Mouse (Mus musculus): ENCODE data around the gene Amdhd2. TPM values are rescaled to one million over a fixed set of nuclear protein-coding genes. Genes with fewer than 3 reads are reported as not detected.

Gene Amdhd2
- polyA plus RNA-seq, 1 experiment from 2014 or later = 29.7 TPM

DNA sequence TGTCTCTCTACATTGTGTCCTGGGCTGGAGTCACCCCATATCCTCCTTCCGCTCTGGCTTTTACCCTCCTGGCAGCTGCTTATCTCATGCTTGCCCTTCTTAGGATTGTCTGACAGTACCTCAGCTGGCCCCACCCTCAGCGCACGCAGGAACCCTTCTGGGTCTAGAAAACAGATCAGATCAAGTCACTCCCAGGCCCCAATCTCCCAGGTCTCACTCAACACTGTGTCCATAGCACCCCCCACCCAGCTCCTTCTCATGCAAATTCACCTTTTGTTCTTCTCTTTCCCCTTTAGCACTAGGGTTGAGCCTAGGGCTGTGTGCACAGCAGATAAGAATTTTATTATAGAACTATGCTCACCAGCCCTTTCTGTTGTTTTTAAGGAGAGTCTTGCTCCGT is 39.5 kb upstream of the Amdhd2 start:
- 52% methylated on average over 4 of the region's 4 CpGs for WGBS
- Histone ChIP-seq H3K27me3 (ENCODE audit: control insufficient read depth, insufficient read depth, low read length) (no peaks in the 10 kb centered on the region), H3K9me3 (ENCODE audit: control insufficient read depth, low read depth, low read length) (no peaks in the 10 kb centered on the region), H3K27ac (ENCODE audit: low read length) (no peak overlapping the region), H3K4me1 (ENCODE audit: control insufficient read depth, insufficient read depth, low read length) (peaks cover 34% of the 10 kb centered on the region), H3K9ac (replicated peaks; ENCODE audit: low read depth, low read length) (no peak overlapping the region), H3K4me2 (replicated peaks; ENCODE audit: low read depth, low read length) (no peak overlapping the region), H3K4me3 (ENCODE audit: low read depth, low read length) (no peak overlapping the region), H3K36me3 (ENCODE audit: control insufficient read depth, insufficient read depth, low read length) (no peaks in the 10 kb centered on the region)
- no peak; the same call in 1 of the 2 replicates for ATAC-seq (ENCODE audit: insufficient number of reproducible peaks, insufficient read depth, low FRiP score, low read depth)

DNA sequence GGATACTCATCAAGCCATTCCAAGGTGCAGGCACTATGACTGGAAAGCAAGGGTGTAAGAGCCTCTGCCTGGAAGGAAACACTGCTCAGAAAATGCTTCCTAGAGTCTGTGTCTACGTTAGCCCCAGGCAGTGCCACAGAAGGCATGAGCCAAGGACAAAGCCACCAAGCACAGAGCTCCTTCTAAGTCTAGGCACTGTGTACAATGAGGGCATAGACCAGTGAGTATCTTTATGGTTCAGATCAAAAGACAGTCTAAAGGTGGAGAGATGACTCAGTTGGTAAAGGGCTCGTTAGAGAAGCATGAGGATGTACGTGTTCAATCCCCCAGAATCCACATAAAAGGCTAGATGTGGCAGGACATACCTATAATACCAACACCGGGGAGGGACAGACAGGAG is 37.5 kb upstream of the Amdhd2 start:
- Histone ChIP-seq H3K4me2 (replicated peaks; ENCODE audit: low read depth, low read length) (no peak overlapping the region), H3K4me3 (ENCODE audit: low read depth, low read length) (no peak overlapping the region), H3K27ac (ENCODE audit: low read length) (no peak overlapping the region), H3K9me3 (ENCODE audit: control insufficient read depth, low read depth, low read length) (no peaks in the 10 kb centered on the region), H3K36me3 (ENCODE audit: control insufficient read depth, insufficient read depth, low read length) (no peaks in the 10 kb centered on the region), H3K27me3 (ENCODE audit: control insufficient read depth, insufficient read depth, low read length) (no peaks in the 10 kb centered on the region), H3K4me1 (ENCODE audit: control insufficient read depth, insufficient read depth, low read length) (peaks cover 17% of the 10 kb centered on the region), H3K9ac (replicated peaks; ENCODE audit: low read depth, low read length) (no peak overlapping the region)
- ATAC-seq (ENCODE audit: insufficient number of reproducible peaks, insufficient read depth, low FRiP score, low read depth) = no peak
- WGBS = 80% methylated on average over 4 of the region's 4 CpGs

DNA sequence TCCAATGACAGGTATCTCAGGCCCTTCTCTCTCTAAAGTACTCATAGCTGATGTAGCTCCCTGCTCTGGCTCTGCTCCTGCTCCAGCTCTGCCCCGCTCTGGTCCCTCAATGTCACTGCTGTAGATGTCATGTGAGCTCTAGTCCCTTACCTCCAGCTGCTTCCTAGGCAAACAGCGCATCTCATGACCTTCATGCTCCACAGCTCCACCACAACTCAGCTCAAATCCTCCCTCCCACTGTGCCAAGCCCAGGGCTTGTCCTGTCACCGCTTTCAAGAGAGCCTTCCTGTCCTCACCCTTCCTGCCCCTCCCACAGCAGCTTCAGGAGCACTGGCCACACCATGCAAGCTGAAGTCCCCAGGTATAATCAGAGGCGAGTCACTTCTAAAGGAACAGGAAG is 36.2 kb upstream of the Amdhd2 start:
- H3K9me3 ChIP-seq (ENCODE audit: control insufficient read depth, low read depth, low read length) = no peaks in the 10 kb centered on the region
- H3K4me3 ChIP-seq (ENCODE audit: low read depth, low read length) = no peak overlapping the region
- peaks cover 9% of the 10 kb centered on the region for H3K4me1 ChIP-seq (ENCODE audit: control insufficient read depth, insufficient read depth, low read length)
- no peaks in the 10 kb centered on the region for H3K27me3 ChIP-seq (ENCODE audit: control insufficient read depth, insufficient read depth, low read length)
- no peak overlapping the region for H3K27ac ChIP-seq (ENCODE audit: low read length)
- 57% methylated on average over 4 of the region's 4 CpGs for WGBS
- no peak for ATAC-seq (ENCODE audit: insufficient number of reproducible peaks, insufficient read depth, low FRiP score, low read depth)
- H3K9ac ChIP-seq (replicated peaks; ENCODE audit: low read depth, low read length) = no peak overlapping the region
- H3K36me3 ChIP-seq (ENCODE audit: control insufficient read depth, insufficient read depth, low read length) = no peaks in the 10 kb centered on the region
- H3K4me2 ChIP-seq (replicated peaks; ENCODE audit: low read depth, low read length) = no peak overlapping the region

DNA sequence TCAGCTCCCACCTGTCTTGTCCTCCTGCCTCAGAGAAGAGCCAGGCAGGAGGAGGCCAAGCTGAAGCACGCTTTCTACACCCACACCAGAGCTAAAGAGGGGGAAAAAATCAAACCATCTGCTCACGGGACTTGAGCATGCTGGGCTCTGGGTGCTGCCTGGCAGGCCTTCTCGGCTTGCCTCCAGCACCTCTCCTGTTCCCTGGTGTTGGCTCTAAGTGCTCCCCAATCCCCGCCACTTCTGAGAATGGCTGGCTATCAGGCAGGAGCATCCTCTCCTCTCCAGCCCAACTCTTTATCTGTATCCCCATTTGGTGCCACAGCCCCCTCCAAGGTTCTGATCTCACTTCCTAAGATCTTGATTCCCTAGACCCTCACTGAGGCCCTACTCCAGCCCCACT is 35.7 kb upstream of the Amdhd2 start:
- Histone ChIP-seq H3K27ac (ENCODE audit: low read length) (no peak overlapping the region), H3K4me3 (ENCODE audit: low read depth, low read length) (no peak overlapping the region), H3K36me3 (ENCODE audit: control insufficient read depth, insufficient read depth, low read length) (no peaks in the 10 kb centered on the region), H3K27me3 (ENCODE audit: control insufficient read depth, insufficient read depth, low read length) (no peaks in the 10 kb centered on the region), H3K4me1 (ENCODE audit: control insufficient read depth, insufficient read depth, low read length) (peaks cover 6% of the 10 kb centered on the region; the same call in 1 of the 2 replicates), H3K9ac (replicated peaks; ENCODE audit: low read depth, low read length) (no peak overlapping the region), H3K4me2 (replicated peaks; ENCODE audit: low read depth, low read length) (no peak overlapping the region), H3K9me3 (ENCODE audit: control insufficient read depth, low read depth, low read length) (no peaks in the 10 kb centered on the region)
- ATAC-seq (ENCODE audit: insufficient number of reproducible peaks, insufficient read depth, low FRiP score, low read depth) = no peak
- 79% methylated on average over 4 of the region's 4 CpGs for WGBS

DNA sequence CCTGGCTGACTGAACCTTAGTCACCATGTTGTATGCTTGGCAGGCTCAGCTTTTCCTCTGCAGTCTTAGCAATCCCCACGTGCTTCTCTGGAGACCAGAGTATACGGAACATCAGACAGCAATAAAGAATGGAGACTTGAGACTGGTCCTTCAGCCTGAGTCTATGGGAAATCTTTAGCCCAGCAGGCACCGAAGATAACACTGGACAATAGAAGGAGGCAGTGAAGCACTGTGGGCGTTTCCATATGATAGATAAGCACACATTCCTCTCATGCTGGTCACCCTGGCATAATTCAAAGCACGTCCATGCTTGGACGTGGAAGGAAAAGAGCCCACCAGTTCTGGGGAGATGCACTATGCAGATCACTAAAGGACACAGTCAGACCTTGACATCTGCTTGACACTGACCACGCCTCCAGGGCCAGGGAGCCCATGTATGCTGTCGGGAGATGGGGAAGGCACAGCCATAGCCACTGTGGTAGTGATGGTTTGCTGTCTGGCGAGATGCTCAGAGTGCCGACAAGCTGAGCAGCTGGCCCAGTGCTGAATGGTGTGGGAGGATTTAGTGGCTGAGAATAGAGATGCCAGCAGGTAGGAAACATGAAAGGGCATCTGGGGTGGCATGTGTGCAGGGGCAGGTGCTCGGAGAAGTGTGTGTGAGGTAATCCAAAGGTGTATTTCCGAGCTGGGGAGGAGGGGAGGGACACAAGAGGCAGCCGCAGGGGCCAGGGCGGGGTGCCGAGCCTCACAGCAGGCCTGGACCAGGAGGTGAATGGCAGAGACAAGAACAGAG is 33.7 kb upstream of the Amdhd2 start:
- Histone ChIP-seq H3K27ac (ENCODE audit: low read length) (no peak overlapping the region), H3K4me1 (ENCODE audit: control insufficient read depth, insufficient read depth, low read length) (no peaks in the 10 kb centered on the region), H3K36me3 (ENCODE audit: control insufficient read depth, insufficient read depth, low read length) (no peaks in the 10 kb centered on the region), H3K4me2 (replicated peaks; ENCODE audit: low read depth, low read length) (no peak overlapping the region), H3K4me3 (ENCODE audit: low read depth, low read length) (no peak overlapping the region), H3K9me3 (ENCODE audit: control insufficient read depth, low read depth, low read length) (no peaks in the 10 kb centered on the region), H3K9ac (replicated peaks; ENCODE audit: low read depth, low read length) (no peak overlapping the region), H3K27me3 (ENCODE audit: control insufficient read depth, insufficient read depth, low read length) (no peaks in the 10 kb centered on the region)
- ATAC-seq (ENCODE audit: insufficient number of reproducible peaks, insufficient read depth, low FRiP score, low read depth) = no peak
- 56% methylated on average over 15 of the region's 15 CpGs for WGBS

DNA sequence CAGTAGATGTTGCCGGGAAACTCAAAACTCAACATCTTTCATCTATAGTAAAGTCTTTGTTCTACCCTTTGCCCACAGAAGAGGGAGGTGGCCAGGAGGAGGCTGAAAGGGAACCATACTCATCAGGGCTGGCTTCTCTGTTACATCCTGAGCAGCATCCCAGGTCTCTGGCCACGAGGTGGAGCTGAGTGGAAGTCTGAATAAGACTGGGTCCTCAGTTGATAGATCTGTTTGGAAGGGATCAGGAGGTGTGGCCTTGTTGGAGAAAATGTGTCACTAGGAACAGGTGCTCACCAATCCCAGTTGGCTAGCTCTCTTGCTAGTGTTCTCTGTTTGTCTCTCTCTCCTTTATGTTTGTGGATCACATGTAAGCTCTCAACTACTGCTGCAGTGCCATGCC is 31.8 kb upstream of the Amdhd2 start:
- no peak overlapping the region for H3K9ac ChIP-seq (replicated peaks; ENCODE audit: low read depth, low read length)
- no peak overlapping the region for H3K4me2 ChIP-seq (replicated peaks; ENCODE audit: low read depth, low read length)
- no peak overlapping the region for H3K4me3 ChIP-seq (ENCODE audit: low read depth, low read length)
- H3K9me3 ChIP-seq (ENCODE audit: control insufficient read depth, low read depth, low read length) = no peaks in the 10 kb centered on the region
- no peak for ATAC-seq (ENCODE audit: insufficient number of reproducible peaks, insufficient read depth, low FRiP score, low read depth)
- no peak overlapping the region for H3K27ac ChIP-seq (ENCODE audit: low read length)
- 53% methylated on average over 2 of the region's 2 CpGs for WGBS
- H3K27me3 ChIP-seq (ENCODE audit: control insufficient read depth, insufficient read depth, low read length) = no peaks in the 10 kb centered on the region
- no peaks in the 10 kb centered on the region for H3K4me1 ChIP-seq (ENCODE audit: control insufficient read depth, insufficient read depth, low read length)
- H3K36me3 ChIP-seq (ENCODE audit: control insufficient read depth, insufficient read depth, low read length) = no peaks in the 10 kb centered on the region

DNA sequence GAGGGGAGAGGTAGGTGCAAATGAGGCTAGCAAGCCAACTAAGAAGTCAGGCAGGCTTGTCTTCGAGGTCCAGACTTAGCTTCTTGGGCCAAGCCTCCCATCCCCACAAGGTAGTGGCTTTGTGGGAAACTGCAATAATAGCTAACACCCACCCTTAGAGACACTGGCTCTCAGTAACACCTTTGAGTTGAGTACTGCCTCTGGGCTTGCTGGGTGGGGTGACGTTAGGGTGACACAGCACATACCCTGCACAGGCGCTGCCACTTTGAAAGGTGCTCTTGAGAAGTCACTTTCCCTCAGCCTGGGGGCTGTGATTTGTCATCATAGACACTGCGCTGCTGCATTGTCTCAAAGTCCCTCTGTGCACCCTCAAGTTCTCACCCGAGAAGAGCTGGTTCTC is 30.2 kb upstream of the Amdhd2 start:
- Histone ChIP-seq H3K4me3 (ENCODE audit: low read depth, low read length) (no peak overlapping the region), H3K4me2 (replicated peaks; ENCODE audit: low read depth, low read length) (no peak overlapping the region), H3K9ac (replicated peaks; ENCODE audit: low read depth, low read length) (no peak overlapping the region), H3K27me3 (ENCODE audit: control insufficient read depth, insufficient read depth, low read length) (no peaks in the 10 kb centered on the region), H3K27ac (ENCODE audit: low read length) (no peak overlapping the region), H3K36me3 (ENCODE audit: control insufficient read depth, insufficient read depth, low read length) (no peaks in the 10 kb centered on the region), H3K9me3 (ENCODE audit: control insufficient read depth, low read depth, low read length) (no peaks in the 10 kb centered on the region), H3K4me1 (ENCODE audit: control insufficient read depth, insufficient read depth, low read length) (no peaks in the 10 kb centered on the region)
- WGBS = 82% methylated on average over 5 of the region's 5 CpGs
- no peak for ATAC-seq (ENCODE audit: insufficient number of reproducible peaks, insufficient read depth, low FRiP score, low read depth)

DNA sequence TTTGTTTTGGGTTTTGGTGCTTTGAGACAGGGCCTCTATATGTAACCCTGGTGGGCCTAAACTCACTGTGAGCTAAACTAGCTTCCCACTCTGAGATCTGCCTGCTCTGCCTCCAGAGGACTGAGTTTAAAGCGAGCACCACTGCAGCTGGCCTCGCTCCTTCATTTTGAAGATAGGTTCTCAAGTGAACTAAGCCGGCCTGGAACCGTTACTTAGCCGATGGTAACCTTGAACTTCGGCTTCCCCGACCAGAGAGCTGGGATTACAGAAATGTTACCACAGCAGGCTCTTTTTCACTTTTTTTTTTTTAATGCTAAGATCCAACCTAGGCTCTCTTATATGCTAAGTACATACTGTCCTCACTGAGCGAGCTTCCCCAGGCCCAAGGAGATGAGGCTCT is 29.7 kb upstream of the Amdhd2 start:
- H3K36me3 ChIP-seq (ENCODE audit: control insufficient read depth, insufficient read depth, low read length) = no peaks in the 10 kb centered on the region
- no peak overlapping the region for H3K27ac ChIP-seq (ENCODE audit: low read length)
- H3K4me2 ChIP-seq (replicated peaks; ENCODE audit: low read depth, low read length) = no peak overlapping the region
- H3K4me3 ChIP-seq (ENCODE audit: low read depth, low read length) = no peak overlapping the region
- H3K4me1 ChIP-seq (ENCODE audit: control insufficient read depth, insufficient read depth, low read length) = no peaks in the 10 kb centered on the region
- H3K27me3 ChIP-seq (ENCODE audit: control insufficient read depth, insufficient read depth, low read length) = no peaks in the 10 kb centered on the region
- H3K9me3 ChIP-seq (ENCODE audit: control insufficient read depth, low read depth, low read length) = no peaks in the 10 kb centered on the region
- WGBS = 83% methylated on average over 8 of the region's 8 CpGs
- no peak for ATAC-seq (ENCODE audit: insufficient number of reproducible peaks, insufficient read depth, low FRiP score, low read depth)
- H3K9ac ChIP-seq (replicated peaks; ENCODE audit: low read depth, low read length) = no peak overlapping the region

DNA sequence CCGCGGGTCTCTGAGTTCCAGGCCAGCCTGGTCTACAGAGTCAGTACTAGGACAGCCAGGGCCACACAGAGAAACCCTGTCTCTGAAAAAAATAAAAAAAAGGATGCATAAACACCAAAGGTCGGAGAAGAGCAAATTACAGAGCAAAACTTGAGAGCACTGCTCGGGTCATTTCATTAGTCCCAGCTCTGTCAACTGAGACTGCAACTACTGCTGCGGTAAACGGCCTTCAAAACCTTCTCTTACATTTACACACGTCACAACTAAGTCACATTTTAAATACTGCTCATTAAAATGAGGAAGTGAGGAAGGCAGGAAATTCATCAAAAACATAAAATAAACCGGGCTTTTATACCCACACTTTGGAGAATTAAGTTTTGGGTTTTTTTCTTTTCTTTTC is 29.3 kb upstream of the Amdhd2 start:
- H3K36me3 ChIP-seq (ENCODE audit: control insufficient read depth, insufficient read depth, low read length) = no peaks in the 10 kb centered on the region
- no peak for ATAC-seq (ENCODE audit: insufficient number of reproducible peaks, insufficient read depth, low FRiP score, low read depth)
- no peaks in the 10 kb centered on the region for H3K4me1 ChIP-seq (ENCODE audit: control insufficient read depth, insufficient read depth, low read length)
- no peak overlapping the region for H3K9ac ChIP-seq (replicated peaks; ENCODE audit: low read depth, low read length)
- H3K27ac ChIP-seq (ENCODE audit: low read length) = no peak overlapping the region
- H3K9me3 ChIP-seq (ENCODE audit: control insufficient read depth, low read depth, low read length) = no peaks in the 10 kb centered on the region
- no peak overlapping the region for H3K4me3 ChIP-seq (ENCODE audit: low read depth, low read length)
- no peak overlapping the region for H3K4me2 ChIP-seq (replicated peaks; ENCODE audit: low read depth, low read length)
- 75% methylated on average over 8 of the region's 8 CpGs for WGBS
- H3K27me3 ChIP-seq (ENCODE audit: control insufficient read depth, insufficient read depth, low read length) = no peaks in the 10 kb centered on the region

Measured in stomach, embryonic 14.5 days (tissue).